ENCODE assay signal across 22 mouse cellular contexts in the genomic region with DNA sequence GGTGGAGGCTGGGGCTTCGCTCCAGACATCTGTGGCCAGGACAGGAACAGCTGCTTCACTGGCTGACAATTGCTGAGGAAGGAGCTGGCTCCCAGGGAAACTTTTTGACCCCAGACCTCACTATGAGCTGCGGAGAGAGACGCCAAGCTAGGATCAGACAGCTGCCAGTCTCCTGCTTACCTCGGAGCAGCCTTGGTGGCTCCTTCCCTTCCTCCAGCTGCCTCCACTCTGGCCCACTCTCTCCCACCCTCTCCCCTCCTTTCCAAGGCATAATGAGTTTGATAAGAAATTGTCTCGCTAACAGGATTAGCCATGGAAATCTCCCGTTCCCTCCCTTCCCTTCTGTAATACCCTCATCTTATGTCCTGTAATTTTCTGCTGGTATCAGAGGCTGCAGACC.
A peak's percentile ranks its signal among the peaks of the same experiment; 100 is the strongest.
DNase-seq lines count a peak whose midpoint lies in the region; ATAC-seq and TF ChIP-seq lines count a peak whose summit lies in the region.
"Had no signal": no experiment of that assay in that cellular context is flagged by ENCODE, and none has a peak within 500 bp of the region (broad histone marks: within the 10 kb centered on the region; RNA-seq: fewer than 3 reads in every experiment).

No protein-coding gene starts in this region.

- no peak overlapping the region for H3K4me2 ChIP-seq in hindbrain, postnatal 0 days (ENCODE audit: low read depth, low read length)
- no peak overlapping the region for H3K4me2 ChIP-seq in neural tube, embryonic 13.5 days
- H3K4me2 ChIP-seq in midbrain, embryonic 15.5 days, result no peak overlapping the region
- H3K4me2 ChIP-seq: heart, embryonic 13.5 days; liver, embryonic 12.5 days; lung, embryonic 15.5 days; neural tube, embryonic 12.5 days; stomach, embryonic 15.5 days had no signal

- WGBS in hindbrain, embryonic 10.5 days, result 58% methylated on average over 6 of the region's 6 CpGs
- WGBS in hindbrain, postnatal 0 days, result 21% methylated on average over 6 of the region's 6 CpGs
- 62% methylated on average over 6 of the region's 6 CpGs for WGBS in neural tube, embryonic 13.5 days
- 15% methylated on average over 6 of the region's 6 CpGs for WGBS in midbrain, embryonic 15.5 days

- ATAC-seq in hindbrain, postnatal 0 days, result no peak
- ATAC-seq in neural tube, embryonic 13.5 days (ENCODE audit: low read depth), result no peak
- no peak for ATAC-seq in midbrain, embryonic 15.5 days (replicated peaks)
- ATAC-seq: liver, embryonic 12.5 days had no signal

- H3K27ac ChIP-seq in hindbrain, embryonic 10.5 days, result peak overlapping the region; percentile 24; the same call in 1 of the 2 replicates
- no peak overlapping the region for H3K27ac ChIP-seq in hindbrain, postnatal 0 days
- peak overlapping the region; percentile 39; the same call in 1 of the 2 replicates for H3K27ac ChIP-seq in neural tube, embryonic 13.5 days (replicated peaks)
- peak overlapping the region; percentile 53; the same call in 1 of the 2 replicates for H3K27ac ChIP-seq in midbrain, embryonic 15.5 days
- H3K27ac ChIP-seq: heart, embryonic 13.5 days; left cerebral cortex, adult 2 months; liver, embryonic 12.5 days; lung, embryonic 15.5 days; neural tube, embryonic 12.5 days; stomach, embryonic 15.5 days had no signal

- no peak for DNase-seq in hindbrain, embryonic 10.5 days (ENCODE audit: low spot score)
- no peak for DNase-seq in hindbrain, postnatal 0 days (ENCODE audit: low spot score)
- no peak for DNase-seq in neural tube, embryonic 10.5 days (ENCODE audit: extremely low spot score, low spot score)
- no peak for DNase-seq in heart, postnatal 4 days
- no peak for DNase-seq in heart, postnatal 36 days
- DNase-seq: B cell, adult 2 months; cerebellum, adult 2 months; cerebellum, postnatal 36 days; gastrocnemius, postnatal 10 days; heart, adult 18-20 months; kidney, adult 2 months; kidney, postnatal 14 days; left cerebral cortex, postnatal 4 days; thymus, adult 18-20 months had no signal

- no peaks in the 10 kb centered on the region for H3K36me3 ChIP-seq in hindbrain, embryonic 10.5 days
- no peaks in the 10 kb centered on the region for H3K36me3 ChIP-seq in hindbrain, postnatal 0 days (ENCODE audit: insufficient read depth, low read length)
- H3K36me3 ChIP-seq in neural tube, embryonic 13.5 days, result no peaks in the 10 kb centered on the region
- no peaks in the 10 kb centered on the region for H3K36me3 ChIP-seq in midbrain, embryonic 15.5 days (replicated peaks)
- H3K36me3 ChIP-seq: heart, embryonic 13.5 days; liver, embryonic 12.5 days; lung, embryonic 15.5 days; neural tube, embryonic 12.5 days; stomach, embryonic 15.5 days had no signal

- no peak overlapping the region for H3K9ac ChIP-seq in hindbrain, postnatal 0 days (replicated peaks; ENCODE audit: low read length)
- H3K9ac ChIP-seq in neural tube, embryonic 13.5 days, result no peak overlapping the region
- H3K9ac ChIP-seq in midbrain, embryonic 15.5 days, result no peak overlapping the region
- H3K9ac ChIP-seq: heart, embryonic 13.5 days; liver, embryonic 12.5 days; lung, embryonic 15.5 days; neural tube, embryonic 12.5 days; stomach, embryonic 15.5 days had no signal

- intact Hi-C loops in heart, postnatal 36 days (cut with DNase I), result no loop called here

- TF ChIP-seq CTCF in hindbrain, postnatal 0 days (IDR thresholded peaks at IDR 0.05; ENCODE audit: low read depth), result no peak

- H3K4me3 ChIP-seq in hindbrain, embryonic 10.5 days, result no peak overlapping the region
- no peak overlapping the region for H3K4me3 ChIP-seq in hindbrain, postnatal 0 days (ENCODE audit: low read length)
- no peak overlapping the region for H3K4me3 ChIP-seq in neural tube, embryonic 13.5 days
- no peak overlapping the region for H3K4me3 ChIP-seq in midbrain, embryonic 15.5 days
- H3K4me3 ChIP-seq: heart, embryonic 13.5 days; left cerebral cortex, adult 2 months; liver, embryonic 12.5 days; lung, embryonic 15.5 days; neural tube, embryonic 12.5 days; stomach, embryonic 15.5 days had no signal

- H3K9me3 ChIP-seq in hindbrain, embryonic 10.5 days, result 0 out of 2 replicates have a peak, but pooled peaks cover 4% of the 10 kb centered on the region
- no peaks in the 10 kb centered on the region for H3K9me3 ChIP-seq in hindbrain, postnatal 0 days (ENCODE audit: low read length)
- no peaks in the 10 kb centered on the region for H3K9me3 ChIP-seq in neural tube, embryonic 13.5 days
- H3K9me3 ChIP-seq in midbrain, embryonic 15.5 days, result no peaks in the 10 kb centered on the region
- H3K9me3 ChIP-seq: heart, embryonic 13.5 days; liver, embryonic 12.5 days; lung, embryonic 15.5 days; neural tube, embryonic 12.5 days; stomach, embryonic 15.5 days had no signal

- peaks cover 29% of the 10 kb centered on the region for H3K4me1 ChIP-seq in hindbrain, embryonic 10.5 days (replicated peaks)
- H3K4me1 ChIP-seq in hindbrain, postnatal 0 days (ENCODE audit: insufficient read depth, low read length), result peaks cover 4% of the 10 kb centered on the region; the same call in 1 of the 2 replicates
- peaks cover 16% of the 10 kb centered on the region for H3K4me1 ChIP-seq in neural tube, embryonic 13.5 days (replicated peaks)
- peaks cover 23% of the 10 kb centered on the region; the same call in 1 of the 2 replicates for H3K4me1 ChIP-seq in midbrain, embryonic 15.5 days
- H3K4me1 ChIP-seq: liver, embryonic 12.5 days; lung, embryonic 15.5 days; stomach, embryonic 15.5 days had no signal

- H3K27me3 ChIP-seq in hindbrain, embryonic 10.5 days (ENCODE audit: insufficient read depth, poor library complexity, severe bottlenecking), result peaks cover 4% of the 10 kb centered on the region; the same call in 1 of the 2 replicates
- no peaks in the 10 kb centered on the region for H3K27me3 ChIP-seq in hindbrain, postnatal 0 days (ENCODE audit: insufficient read depth, low read length)
- no peaks in the 10 kb centered on the region for H3K27me3 ChIP-seq in neural tube, embryonic 13.5 days
- H3K27me3 ChIP-seq in midbrain, embryonic 15.5 days (replicated peaks), result no peaks in the 10 kb centered on the region
- H3K27me3 ChIP-seq: lung, embryonic 15.5 days; neural tube, embryonic 12.5 days; stomach, embryonic 15.5 days had no signal
